Mouse (Mus musculus) testis, adult 2 months (tissue): Measurements from ENCODE around the gene Hsph1. TPM values are rescaled to one million over a fixed set of nuclear protein-coding genes. Genes with fewer than 3 reads are reported as not detected.

Experiments
- H3K27ac ChIP-seq: fragments of 200-500 bp; 2 replicates; pipeline ENCODE4 v1.5.1; 2012; ENCODE audit warnings: low read depth, low read length; ENCODE audit not compliant: control insufficient read depth, insufficient read depth
- H3K27me3 ChIP-seq: fragments of 200-500 bp; 2 replicates; pipeline ENCODE4 v1.6.1; 2012; ENCODE audit warnings: mild to moderate bottlenecking, low read length, moderate library complexity; ENCODE audit not compliant: control insufficient read depth, insufficient read depth
- H3K36me3 ChIP-seq: fragments of 200-500 bp; 2 replicates; pipeline ENCODE4 v1.6.1; 2012; ENCODE audit warnings: mild to moderate bottlenecking, low read length; ENCODE audit not compliant: control insufficient read depth, insufficient read depth
- H3K4me1 ChIP-seq: fragments of 200-500 bp; 2 replicates; pipeline ENCODE4 v1.6.1; 2012; ENCODE audit warnings: low read length; ENCODE audit not compliant: control insufficient read depth, insufficient read depth
- H3K4me3 ChIP-seq: fragments of 200-500 bp; 2 replicates; pipeline ENCODE4 v1.5.1; 2012; ENCODE audit warnings: low read depth, mild to moderate bottlenecking, low read length, moderate library complexity, mixed read lengths; ENCODE audit not compliant: control insufficient read depth
- CTCF ChIP-seq: fragments of 200-500 bp; IDR thresholded peaks from 2 replicates; pipeline ENCODE4 v1.5.1; 2012; ENCODE audit warnings: low read depth, mild to moderate bottlenecking, inconsistent platforms, low read length, moderate library complexity; ENCODE audit not compliant: control insufficient read depth, insufficient read depth, insufficient replicate concordance
- POLR2A ChIP-seq: fragments of 200-500 bp; IDR thresholded peaks from 2 replicates; pipeline ENCODE4 v1.6.1; 2012; ENCODE audit warnings: low read depth, mild to moderate bottlenecking, inconsistent platforms, low read length, moderate library complexity; ENCODE audit not compliant: control insufficient read depth
- polyA plus RNA-seq: library from polyadenylated mRNA; depleted of rRNA; stranded (reverse); fragments of >200 nt; gene quantifications from 2 replicates; pipeline ENCODE4 v1.2.3, GENCODE M21; 2012

Hsph1 gene
- polyA plus RNA-seq, 1 experiment = 22.7 TPM

DNA sequence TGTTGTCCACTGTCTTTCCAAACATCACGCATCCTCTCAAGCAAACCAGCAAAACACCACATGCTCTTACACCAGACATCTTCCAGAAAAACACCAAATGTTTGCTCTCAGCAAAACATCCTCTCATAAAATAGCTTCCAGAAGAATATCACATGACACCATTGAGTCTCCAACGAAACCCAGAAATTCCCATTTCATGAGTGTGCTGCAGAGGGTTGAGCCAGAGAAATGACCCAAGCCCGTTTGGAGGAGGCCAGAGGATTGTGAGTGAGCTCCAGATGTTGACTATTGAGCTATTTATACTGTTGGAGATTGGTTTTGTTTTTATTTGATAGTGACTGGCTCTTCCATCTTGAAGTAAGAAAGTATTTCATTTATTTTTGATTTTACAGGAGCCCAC is 32.9 kb downstream of the Hsph1 start:
- no peaks in the 10 kb centered on the region for H3K4me1 ChIP-seq

DNA sequence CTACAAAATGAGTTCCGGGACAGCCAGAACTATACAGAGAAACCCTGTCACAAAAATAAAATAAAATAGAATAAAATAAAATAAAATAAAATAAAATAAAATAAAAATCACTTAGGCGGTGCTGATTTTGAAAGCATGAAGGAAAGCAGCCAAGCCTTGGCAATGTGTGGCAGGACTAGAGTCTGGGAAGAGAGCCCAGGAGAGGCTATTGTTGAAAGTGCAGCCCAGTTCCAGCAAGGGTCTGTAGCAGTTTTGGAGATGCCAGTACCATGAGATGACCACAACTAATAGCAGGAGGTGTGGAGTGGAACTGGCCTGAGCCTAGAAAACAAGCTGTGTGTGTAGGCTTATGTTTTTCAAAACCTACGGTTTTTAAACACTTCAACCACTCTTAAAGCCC is 34.2 kb downstream of the Hsph1 start:
- Histone ChIP-seq H3K4me1 (no peaks in the 10 kb centered on the region), H3K4me3 (no peak overlapping the region), H3K27me3 (no peaks in the 10 kb centered on the region), H3K36me3 (no peaks in the 10 kb centered on the region), H3K27ac (no peak overlapping the region)
- TF ChIP-seq POLR2A (no peak), CTCF (no peak)

More for the DNA sequence above, 32.9 kb downstream of the Hsph1 start:
- H3K27me3 ChIP-seq = no peaks in the 10 kb centered on the region
- H3K27ac ChIP-seq = no peak overlapping the region
- no peak for TF ChIP-seq CTCF
- no peak for TF ChIP-seq POLR2A
- H3K4me3 ChIP-seq = no peak overlapping the region
- no peaks in the 10 kb centered on the region for H3K36me3 ChIP-seq

DNA sequence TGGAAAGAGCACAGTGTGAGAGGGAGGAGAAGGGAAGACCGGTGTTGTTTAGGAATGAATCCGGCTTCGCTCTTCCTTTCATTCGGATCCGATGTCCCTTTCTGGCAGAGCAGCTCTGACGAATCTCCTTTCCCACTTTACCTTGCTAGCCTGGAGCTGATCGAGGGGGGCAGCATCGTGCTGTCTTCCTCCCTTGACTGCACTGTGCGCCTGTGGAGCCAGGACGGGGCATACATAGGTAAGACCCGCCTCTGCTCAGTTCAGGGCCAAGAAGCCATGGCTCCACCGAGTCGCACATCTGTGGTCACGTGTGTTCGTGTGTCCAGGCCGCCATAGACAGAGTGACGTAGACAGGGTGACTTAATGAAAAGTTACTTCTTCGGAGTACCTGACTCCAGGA is 38.8 kb downstream of the Hsph1 start:
- Histone ChIP-seq H3K4me1 (no peaks in the 10 kb centered on the region), H3K27ac (no peak overlapping the region), H3K27me3 (no peaks in the 10 kb centered on the region), H3K4me3 (no peak overlapping the region), H3K36me3 (no peaks in the 10 kb centered on the region)
- TF ChIP-seq CTCF = no peak
- no peak for TF ChIP-seq POLR2A

DNA sequence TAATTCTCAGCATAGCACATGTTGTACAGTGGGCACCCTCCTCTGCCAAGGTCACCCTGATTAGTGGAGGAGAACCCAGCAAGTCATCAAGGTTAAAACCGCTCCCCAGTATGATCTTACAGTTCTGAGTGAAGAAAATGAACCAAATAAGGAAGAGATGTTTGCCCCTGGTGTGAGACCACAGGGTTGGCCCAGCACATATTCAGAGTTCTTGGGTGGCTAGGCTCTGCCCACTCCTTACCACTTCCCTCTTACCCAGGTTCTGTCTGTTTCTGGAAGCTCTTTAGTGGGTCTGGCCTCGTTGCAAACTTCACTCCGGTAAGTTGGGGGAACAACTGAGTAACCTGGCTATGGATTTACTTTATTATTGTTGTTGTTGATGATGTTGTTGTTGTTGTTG is 42.0 kb downstream of the Hsph1 start:
- H3K36me3 ChIP-seq = no peaks in the 10 kb centered on the region
- no peaks in the 10 kb centered on the region for H3K4me1 ChIP-seq
- no peak overlapping the region for H3K27ac ChIP-seq
- no peak overlapping the region for H3K4me3 ChIP-seq
- TF ChIP-seq CTCF (no peak), POLR2A (no peak)
- H3K27me3 ChIP-seq = no peaks in the 10 kb centered on the region

DNA sequence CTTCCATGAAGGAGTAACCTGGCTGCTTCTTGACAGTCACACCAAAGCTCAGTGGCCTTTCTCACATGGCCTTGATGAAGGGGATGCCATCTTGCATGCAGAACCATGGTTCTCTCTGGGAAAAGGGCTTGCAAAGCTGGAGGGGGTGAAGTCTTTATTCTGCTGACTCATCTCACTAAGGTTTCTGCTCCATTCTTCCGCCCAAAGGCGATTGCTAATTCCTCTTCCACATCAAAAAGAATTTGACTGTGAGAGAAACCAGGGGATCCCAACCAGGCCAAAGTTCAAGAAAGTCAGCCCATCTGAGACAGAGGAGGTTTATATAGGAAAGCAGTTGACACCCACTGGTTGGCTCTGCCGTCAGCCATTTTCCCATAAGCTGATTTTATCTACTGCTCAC is 46.2 kb downstream of the Hsph1 start:
- H3K27ac ChIP-seq = no peak overlapping the region
- H3K4me3 ChIP-seq = no peak overlapping the region

DNA sequence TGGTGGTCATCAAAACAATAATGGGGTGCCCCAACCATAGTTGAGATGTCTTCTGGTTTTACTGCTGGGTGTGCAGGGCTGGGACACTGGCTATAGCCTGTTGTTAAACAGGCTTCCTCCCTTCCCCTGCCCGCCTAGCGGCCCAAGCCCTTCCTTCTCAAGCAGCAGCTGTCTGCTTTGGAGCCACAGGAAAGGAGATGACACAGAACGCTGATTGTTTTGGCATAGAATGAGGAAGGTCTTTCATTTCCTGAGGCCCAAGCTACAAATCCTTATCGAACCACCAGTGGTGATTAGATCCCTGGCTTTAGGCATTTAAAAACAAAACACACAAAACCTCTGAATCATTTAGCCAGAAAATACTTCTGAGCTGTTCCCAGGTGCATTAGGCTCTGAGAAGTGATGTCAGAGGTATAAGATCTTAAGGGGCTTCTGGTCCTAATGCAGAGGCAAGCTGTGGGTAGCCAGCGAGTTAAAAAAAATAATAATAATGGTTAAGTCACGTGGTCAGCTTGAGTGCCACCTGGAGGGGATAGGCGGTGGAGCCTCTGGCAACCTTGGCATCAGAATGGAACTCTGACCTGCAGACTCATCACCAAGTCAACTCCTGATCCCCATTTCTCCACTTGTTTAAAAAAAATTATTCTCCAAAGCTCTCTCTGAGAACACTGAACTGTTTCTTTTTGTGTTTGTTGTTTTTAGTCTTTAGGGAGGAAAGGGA is 47.2 kb downstream of the Hsph1 start:
- no peak overlapping the region for H3K4me3 ChIP-seq
- TF ChIP-seq CTCF (no peak), POLR2A (no peak)
- H3K36me3 ChIP-seq = no peaks in the 10 kb centered on the region
- H3K27me3 ChIP-seq = no peaks in the 10 kb centered on the region
- no peaks in the 10 kb centered on the region for H3K4me1 ChIP-seq
- H3K27ac ChIP-seq = no peak overlapping the region

More for the DNA sequence above, 46.2 kb downstream of the Hsph1 start:
- no peak for TF ChIP-seq POLR2A
- Histone ChIP-seq H3K4me1 (no peaks in the 10 kb centered on the region), H3K27me3 (no peaks in the 10 kb centered on the region), H3K36me3 (no peaks in the 10 kb centered on the region)

DNA sequence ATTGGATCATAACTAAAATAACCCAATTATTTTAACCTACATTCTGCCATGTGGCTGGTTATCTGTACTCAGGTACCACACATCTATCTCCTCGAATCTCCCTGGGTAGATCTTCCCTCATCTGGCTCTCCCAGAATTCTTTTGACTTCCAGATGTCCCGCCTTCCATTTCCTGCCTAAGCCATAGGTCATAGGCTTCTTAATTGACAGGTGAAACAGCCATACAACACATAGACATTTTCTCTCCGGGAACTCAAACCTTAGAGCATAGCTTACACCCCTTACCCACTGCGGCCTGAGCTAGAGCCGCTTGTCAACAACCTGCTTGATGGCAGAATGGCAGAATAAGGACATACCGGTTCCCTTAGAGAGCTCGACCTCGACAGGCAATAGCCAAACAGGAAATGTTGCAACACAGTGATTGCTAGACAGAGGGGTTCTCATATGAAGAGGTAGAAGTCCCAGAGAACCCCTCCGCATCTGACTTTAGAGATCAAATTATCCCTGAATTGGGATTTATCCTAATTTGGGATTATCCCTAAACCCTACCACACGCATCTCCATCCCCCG is 48.8 kb downstream of the Hsph1 start:
- Histone ChIP-seq H3K4me1 (no peaks in the 10 kb centered on the region), H3K27ac (no peak overlapping the region), H3K27me3 (no peaks in the 10 kb centered on the region), H3K4me3 (no peak overlapping the region), H3K36me3 (no peaks in the 10 kb centered on the region)
- no peak for TF ChIP-seq POLR2A
- no peak for TF ChIP-seq CTCF

DNA sequence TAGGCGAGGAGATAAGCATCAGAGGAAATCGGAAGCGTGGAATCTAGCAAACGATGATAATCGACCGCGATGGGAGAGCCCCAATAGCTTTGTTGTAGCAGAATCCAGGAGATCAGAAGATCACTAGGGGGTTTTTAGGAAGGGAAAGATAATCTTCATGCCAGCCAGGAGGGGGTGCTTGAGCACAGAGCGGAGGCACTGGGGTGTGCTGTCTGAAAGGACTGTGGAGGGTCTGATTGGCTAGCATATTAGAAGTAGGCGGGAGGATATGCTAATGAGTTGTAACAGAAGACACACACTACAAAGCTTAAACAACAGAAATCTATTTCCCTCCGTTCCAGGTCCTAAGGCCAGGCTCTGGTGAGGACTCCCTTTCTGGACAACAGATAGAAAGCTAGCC is 50.3 kb downstream of the Hsph1 start:
- H3K27ac ChIP-seq = no peak overlapping the region
- no peaks in the 10 kb centered on the region for H3K4me1 ChIP-seq
- H3K36me3 ChIP-seq = no peaks in the 10 kb centered on the region
- no peaks in the 10 kb centered on the region for H3K27me3 ChIP-seq
- no peak overlapping the region for H3K4me3 ChIP-seq
- TF ChIP-seq CTCF (no peak), POLR2A (no peak)
